Mouse (Mus musculus): ENCODE data around the gene Stim2. TPM values are rescaled to one million over a fixed set of nuclear protein-coding genes. Genes with fewer than 3 reads are reported as not detected.
A peak's percentile ranks its signal among the peaks of the same experiment; 100 is the strongest.

The Stim2 gene
- total and polyA plus RNA-seq, 3 experiments = 11.7 to 18.6 TPM; not detected in 1

DNA sequence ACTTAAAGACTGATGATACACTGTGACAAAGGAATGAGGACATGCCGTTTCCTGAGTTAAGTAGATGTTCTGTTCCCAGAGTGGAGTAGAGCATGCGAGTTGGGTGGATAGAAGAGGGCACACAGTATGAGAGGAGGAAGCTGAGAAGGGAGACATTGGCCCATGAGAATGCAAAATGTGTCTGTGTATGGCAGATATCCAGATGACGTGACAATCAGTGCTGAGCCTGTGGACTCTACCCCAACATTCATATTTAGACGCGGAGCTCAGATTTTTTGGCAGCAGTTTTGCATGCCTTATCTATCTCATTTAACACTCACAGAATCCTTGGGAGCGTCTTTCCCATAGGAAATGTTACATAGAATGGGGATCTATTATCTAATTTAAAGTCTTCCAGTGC, 9.3 kb downstream of the Stim2 start:
- no peak overlapping the region for H3K27ac ChIP-seq (ENCODE audit: control insufficient read depth, low read depth, low read length)

DNA sequence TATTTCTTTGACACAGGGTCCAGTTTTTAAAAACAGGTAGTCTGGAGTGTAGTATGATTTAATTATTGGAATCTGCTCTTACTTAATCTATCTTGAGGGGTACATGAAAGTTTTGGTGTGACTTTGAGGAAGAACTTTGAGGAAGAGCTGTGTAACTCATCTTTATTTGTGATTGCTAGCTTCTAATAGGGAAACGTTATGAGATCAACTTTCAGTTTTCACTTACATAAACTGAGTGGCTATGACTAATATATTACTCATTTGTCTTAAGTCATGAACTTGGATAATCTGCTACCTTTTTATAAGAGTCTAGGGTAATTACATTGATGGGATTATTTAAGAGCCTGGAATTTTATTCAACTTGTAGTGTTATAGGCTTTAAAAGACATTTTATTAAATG, 15.0 kb downstream of the Stim2 start:
- Histone ChIP-seq H3K27me3 (ENCODE audit: control insufficient read depth in 1 of 2, insufficient read depth in 2 of 2, low read length in 2 of 2) (no peaks in the 10 kb centered on the region), H3K27ac (ENCODE audit: control insufficient read depth, low read depth, low read length) (no peak overlapping the region), H3K9ac (ENCODE audit: control insufficient read depth, low read depth, low read length, poor library complexity, severe bottlenecking) (no peak overlapping the region), H3K36me3 (ENCODE audit: control insufficient read depth in 1 of 2, insufficient read depth in 2 of 2, low read length in 2 of 2) (peaks cover 0 to 8% of the 10 kb centered on the region in 2 experiments; a peak in 2 of 4 replicates), H3K79me2 (ENCODE audit: control insufficient read depth, insufficient read depth, low read length, poor library complexity) (peaks cover 11% of the 10 kb centered on the region; the same call in 1 of the 2 replicates), H3K9me3 (replicated peaks; ENCODE audit: insufficient read depth, low read length) (no peaks in the 10 kb centered on the region), H3K4me1 (ENCODE audit: control insufficient read depth in 1 of 2, insufficient read depth in 2 of 2, low read length in 2 of 2) (no peaks in the 10 kb centered on the region; a peak in 2 of 4 replicates), H3K4me3 (ENCODE audit: control insufficient read depth in 1 of 2, insufficient read depth in 1 of 2, low read depth in 2 of 2, low read length in 2 of 2) (peak overlapping the region in 1 of 2 experiments; percentile 20; a peak in 1 of 4 replicates)
- no peak for TF ChIP-seq MAFK (IDR thresholded peaks at IDR 0.05; ENCODE audit: borderline replicate concordance, low read depth, low read length)
- no peak for TF ChIP-seq MXI1 (IDR thresholded peaks at IDR 0.05; ENCODE audit: low read depth, low read length)
- no peak for TF ChIP-seq CHD2 (IDR thresholded peaks at IDR 0.05; ENCODE audit: low read length)
- no peak for TF ChIP-seq E2F4 (IDR thresholded peaks at IDR 0.05; ENCODE audit: borderline replicate concordance, low read depth, low read length)
- no peak for TF ChIP-seq USF1 (IDR thresholded peaks at IDR 0.05; ENCODE audit: low read depth, low read length)
- no peak for TF ChIP-seq TCF12 (IDR thresholded peaks at IDR 0.05; ENCODE audit: low read depth, low read length)
- no peak for TF ChIP-seq BHLHE40 (IDR thresholded peaks at IDR 0.05; ENCODE audit: borderline replicate concordance, low read depth, low read length)
- no peak for TF ChIP-seq POLR2A (IDR thresholded peaks at IDR 0.05; ENCODE audit: control insufficient read depth in 1 of 2, insufficient read depth in 1 of 2, low read depth in 1 of 2, low read length in 2 of 2, poor library complexity in 1 of 2)
- no peak for TF ChIP-seq POLR2AphosphoS5 (IDR thresholded peaks at IDR 0.05; ENCODE audit: borderline replicate concordance, low read depth, low read length)
- DNase-seq (ENCODE audit: low read depth, low spot score) = peak; percentile 36

More for the DNA sequence above, 9.3 kb downstream of the Stim2 start:
- Histone ChIP-seq H3K27me3 (ENCODE audit: control insufficient read depth in 1 of 2, insufficient read depth in 2 of 2, low read length in 2 of 2) (no peaks in the 10 kb centered on the region), H3K36me3 (ENCODE audit: control insufficient read depth in 1 of 2, insufficient read depth in 2 of 2, low read length in 2 of 2) (peaks cover 3 to 17% of the 10 kb centered on the region in 2 experiments), H3K79me2 (ENCODE audit: control insufficient read depth, insufficient read depth, low read length, poor library complexity) (peaks cover 13% of the 10 kb centered on the region; the same call in 1 of the 2 replicates), H3K4me3 (ENCODE audit: control insufficient read depth in 1 of 2, insufficient read depth in 1 of 2, low read depth in 2 of 2, low read length in 2 of 2) (no peak overlapping the region), H3K9me3 (replicated peaks; ENCODE audit: insufficient read depth, low read length) (no peaks in the 10 kb centered on the region), H3K4me1 (ENCODE audit: control insufficient read depth in 1 of 2, insufficient read depth in 2 of 2, low read length in 2 of 2) (peaks cover 7 to 10% of the 10 kb centered on the region in 2 experiments; a peak in 3 of 4 replicates), H3K9ac (ENCODE audit: control insufficient read depth, low read depth, low read length, poor library complexity, severe bottlenecking) (no peak overlapping the region)
- TF ChIP-seq RCOR1 (IDR thresholded peaks at IDR 0.05; ENCODE audit: low read depth, low read length) = peak; percentile 40; the same call in 1 of the 2 replicates
- no peak for TF ChIP-seq MYB (IDR thresholded peaks at IDR 0.05; ENCODE audit: low read depth, low read length)
- TF ChIP-seq POLR2AphosphoS2 (IDR thresholded peaks at IDR 0.05; ENCODE audit: low read length) = no peak
- no peak for DNase-seq (ENCODE audit: low read depth, low spot score)

DNA sequence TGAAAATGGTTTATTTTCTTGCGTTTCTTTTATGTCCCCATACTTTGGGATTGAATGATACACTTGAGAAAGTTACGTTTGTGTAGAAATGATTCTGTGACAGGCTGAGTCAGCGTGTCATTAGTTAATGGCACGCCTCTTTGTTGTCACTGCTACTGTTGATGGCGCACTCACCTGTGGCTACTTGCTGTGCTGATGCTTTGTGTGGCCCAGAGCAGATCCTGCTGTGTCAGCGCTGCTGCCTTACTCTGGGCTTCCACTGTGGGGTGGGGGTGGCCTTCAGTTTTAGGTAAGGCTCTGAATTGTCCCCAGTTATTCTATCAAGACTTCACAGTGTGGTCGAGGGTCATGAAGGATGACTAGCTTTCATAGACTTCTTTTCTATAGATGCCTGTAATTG, 18.8 kb downstream of the Stim2 start:
- TF ChIP-seq GABPA (IDR thresholded peaks at IDR 0.05; ENCODE audit: low read depth, low read length) (no peak), EP300 (IDR thresholded peaks at IDR 0.05; ENCODE audit: low read depth in 1 of 2, low read length in 2 of 2) (no peak), SMC3 (IDR thresholded peaks at IDR 0.05; ENCODE audit: low read depth, low read length) (no peak), CTCF (IDR thresholded peaks at IDR 0.05 in 2 of 3, conservative IDR thresholded peaks at IDR 0.05 in 1 of 3; ENCODE audit: control insufficient read depth in 1 of 3, insufficient read depth in 1 of 3, low read depth in 2 of 3, low read length in 3 of 3, poor library complexity in 1 of 3, severe bottlenecking in 1 of 3) (no peak), USF2 (IDR thresholded peaks at IDR 0.05; ENCODE audit: borderline replicate concordance in 1 of 2, insufficient read depth in 1 of 2, low read depth in 1 of 2, low read length in 2 of 2) (no peak), MAFK (IDR thresholded peaks at IDR 0.05; ENCODE audit: borderline replicate concordance, low read depth, low read length) (no peak), ETS1 (IDR thresholded peaks at IDR 0.05; ENCODE audit: low read depth, low read length) (no peak), MEF2A (IDR thresholded peaks at IDR 0.05; ENCODE audit: extremely low read depth, insufficient replicate concordance, low read depth, low read length, poor library complexity, severe bottlenecking) (no peak), MAZ (IDR thresholded peaks at IDR 0.05; ENCODE audit: low read depth, low read length) (no peak), JUND (IDR thresholded peaks at IDR 0.05; ENCODE audit: low read depth, low read length) (no peak), NELFE (IDR thresholded peaks at IDR 0.05; ENCODE audit: low read depth, low read length) (no peak), NRF1 (IDR thresholded peaks at IDR 0.05; ENCODE audit: insufficient read depth, low read depth, low read length, poor library complexity, severe bottlenecking) (no peak), CHD1 (IDR thresholded peaks at IDR 0.05; ENCODE audit: low read depth, low read length) (no peak), UBTF (IDR thresholded peaks at IDR 0.05; ENCODE audit: borderline replicate concordance, insufficient read depth, low read depth, low read length) (no peak), POLR2AphosphoS2 (IDR thresholded peaks at IDR 0.05; ENCODE audit: low read length) (no peak)
- no peak overlapping the region for H3K4me3 ChIP-seq (ENCODE audit: control insufficient read depth in 1 of 2, insufficient read depth in 1 of 2, low read depth in 2 of 2, low read length in 2 of 2)
- peaks cover 21% of the 10 kb centered on the region; the same call in 1 of the 2 replicates for H3K79me2 ChIP-seq (ENCODE audit: control insufficient read depth, insufficient read depth, low read length, poor library complexity)
- H3K9ac ChIP-seq (ENCODE audit: control insufficient read depth, low read depth, low read length, poor library complexity, severe bottlenecking) = no peak overlapping the region
- peaks cover 0 to 7% of the 10 kb centered on the region in 2 experiments; a peak in 1 of 4 replicates for H3K4me1 ChIP-seq (ENCODE audit: control insufficient read depth in 1 of 2, insufficient read depth in 2 of 2, low read length in 2 of 2)
- no peaks in the 10 kb centered on the region for H3K27me3 ChIP-seq (ENCODE audit: control insufficient read depth in 1 of 2, insufficient read depth in 2 of 2, low read length in 2 of 2)
- no peaks in the 10 kb centered on the region for H3K9me3 ChIP-seq (replicated peaks; ENCODE audit: insufficient read depth, low read length)
- no peak overlapping the region for H3K27ac ChIP-seq (ENCODE audit: control insufficient read depth, low read depth, low read length)
- DNase-seq (ENCODE audit: low read depth, low spot score) = no peak
- H3K36me3 ChIP-seq (ENCODE audit: control insufficient read depth in 1 of 2, insufficient read depth in 2 of 2, low read length in 2 of 2) = peaks cover 0 to 13% of the 10 kb centered on the region in 2 experiments; a peak in 2 of 4 replicates

Data from MEL (cell line).